Mouse (Mus musculus) midbrain, embryonic 15.5 days (tissue): ENCODE results near the gene T. TPM values are rescaled to one million over a fixed set of nuclear protein-coding genes. Genes with fewer than 3 reads are reported as not detected.

Experiments used
- ATAC-seq: fragments of 200-750 bp; cut with Nextera tagmentation; replicated peaks from 2 replicates; pipeline ENCODE4 v1.8.0; 2017; ENCODE audit warnings: moderate TSS enrichment
- H3K27ac ChIP-seq: fragments of 300-500 bp; sonication (generic); 2 replicates; pipeline ENCODE4 v1.5.1; 2015; ENCODE audit warnings: mild to moderate bottlenecking, inconsistent platforms
- H3K27me3 ChIP-seq: fragments of 300-500 bp; sonication (generic); replicated peaks from 2 replicates; pipeline ENCODE4 v1.6.1; 2015; ENCODE audit warnings: inconsistent platforms
- H3K36me3 ChIP-seq: fragments of 300-500 bp; sonication (generic); replicated peaks from 2 replicates; pipeline ENCODE4 v1.6.1; 2015; ENCODE audit warnings: inconsistent platforms
- H3K4me1 ChIP-seq: fragments of 300-500 bp; sonication (generic); 2 replicates; pipeline ENCODE4 v1.6.1; 2015; ENCODE audit warnings: inconsistent platforms
- H3K4me2 ChIP-seq: fragments of 300-500 bp; sonication (generic); 2 replicates; pipeline ENCODE4 v1.6.1; 2015; ENCODE audit warnings: inconsistent platforms, mild to moderate bottlenecking, moderate library complexity
- H3K4me3 ChIP-seq: fragments of 300-500 bp; sonication (generic); 2 replicates; pipeline ENCODE4 v1.5.1; 2015; ENCODE audit warnings: mild to moderate bottlenecking, inconsistent platforms
- H3K9ac ChIP-seq: fragments of 300-500 bp; sonication (generic); 2 replicates; pipeline ENCODE4 v1.6.1; 2015; ENCODE audit warnings: mild to moderate bottlenecking, inconsistent platforms
- H3K9me3 ChIP-seq: fragments of 300-500 bp; sonication (generic); 2 replicates; pipeline ENCODE4 v1.6.1; 2016; ENCODE audit warnings: inconsistent platforms
- WGBS: fragments of 180-500 bp; shearing (Covaris S2); methylation state at CpG from one replicate; pipeline ENCODE4 v1.1.7; 2015; ENCODE audit warnings: mixed read lengths; 5-methylcytosine and 5-hydroxymethylcytosine counted together
- polyA plus RNA-seq: library from polyadenylated mRNA; unstranded; fragments of >200 nt; fragmentation: Nextera tagmentation; extraction: Ambion mirVana; gene quantifications from 2 replicates; pipeline ENCODE4 v1.2.1, GENCODE M21; 2015

The T gene
- polyA plus RNA-seq, 1 experiment from 2014 or later, result 0.61 TPM

DNA sequence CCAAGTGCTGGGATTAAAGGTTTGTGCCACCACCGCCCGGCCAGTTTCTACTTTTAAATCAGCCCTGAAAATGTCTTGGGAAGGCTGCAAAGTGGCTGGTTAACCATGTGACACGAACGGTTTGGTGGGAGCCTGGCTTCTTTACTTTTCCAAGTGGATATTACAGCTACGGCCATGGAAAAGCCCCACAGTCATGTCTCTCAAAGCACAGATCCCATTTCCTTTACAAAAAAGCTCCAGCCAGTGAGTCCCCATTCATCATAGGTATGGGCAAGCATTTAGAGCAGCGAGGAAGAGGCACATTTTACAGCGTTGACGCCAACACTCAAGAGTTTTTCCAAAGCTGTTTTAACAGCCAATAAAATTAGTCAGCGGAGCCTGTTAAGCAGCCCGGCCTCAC is 47.6 kb downstream of the T start:
- H3K27me3 ChIP-seq, result no peaks in the 10 kb centered on the region
- H3K4me2 ChIP-seq, result no peak overlapping the region
- H3K9ac ChIP-seq, result no peak overlapping the region
- H3K4me3 ChIP-seq, result no peak overlapping the region
- ATAC-seq, result no peak
- H3K27ac ChIP-seq, result no peak overlapping the region
- no peaks in the 10 kb centered on the region for H3K4me1 ChIP-seq
- H3K36me3 ChIP-seq, result no peaks in the 10 kb centered on the region
- no peaks in the 10 kb centered on the region for H3K9me3 ChIP-seq
- WGBS, result 87% methylated on average over 10 of the region's 10 CpGs

- no peaks in the 10 kb centered on the region for H3K9me3 ChIP-seq
- ATAC-seq, result no peak
- H3K27me3 ChIP-seq, result no peaks in the 10 kb centered on the region
- H3K4me2 ChIP-seq, result no peak overlapping the region
- no peaks in the 10 kb centered on the region for H3K36me3 ChIP-seq
- 84% methylated on average over 7 of the region's 7 CpGs for WGBS
- no peak overlapping the region for H3K27ac ChIP-seq
- H3K9ac ChIP-seq, result no peak overlapping the region
- no peak overlapping the region for H3K4me3 ChIP-seq
- no peaks in the 10 kb centered on the region for H3K4me1 ChIP-seq
These were observed 48.7 kb downstream of the T start for GRCm38 (mm10) chr17:8482876-8483275.

GRCm38 (mm10) chr17:8484246-8484645 is 50.0 kb downstream of the T start:
- ATAC-seq, result no peak
- Histone ChIP-seq H3K4me3 (no peak overlapping the region), H3K27me3 (no peaks in the 10 kb centered on the region), H3K9me3 (no peaks in the 10 kb centered on the region), H3K4me2 (no peak overlapping the region), H3K4me1 (no peaks in the 10 kb centered on the region), H3K9ac (no peak overlapping the region), H3K27ac (no peak overlapping the region), H3K36me3 (no peaks in the 10 kb centered on the region)
- WGBS, result 70% methylated on average over 3 of the region's 3 CpGs

GRCm38 (mm10) chr17:8485146-8485545 is 50.9 kb downstream of the T start:
- H3K4me3 ChIP-seq, result no peak overlapping the region
- no peaks in the 10 kb centered on the region for H3K4me1 ChIP-seq
- no peaks in the 10 kb centered on the region for H3K36me3 ChIP-seq
- no peak for ATAC-seq
- no peak overlapping the region for H3K4me2 ChIP-seq
- H3K9me3 ChIP-seq, result no peaks in the 10 kb centered on the region
- no peak overlapping the region for H3K27ac ChIP-seq
- H3K27me3 ChIP-seq, result no peaks in the 10 kb centered on the region
- no peak overlapping the region for H3K9ac ChIP-seq

- 59% methylated on average over 12 of the region's 12 CpGs for WGBS
- Histone ChIP-seq H3K9ac (no peak overlapping the region), H3K9me3 (no peaks in the 10 kb centered on the region), H3K27ac (no peak overlapping the region), H3K4me3 (no peak overlapping the region), H3K27me3 (no peaks in the 10 kb centered on the region), H3K4me1 (no peaks in the 10 kb centered on the region), H3K36me3 (no peaks in the 10 kb centered on the region), H3K4me2 (no peak overlapping the region)
- no peak for ATAC-seq
These were observed 53.6 kb downstream of the T start for GRCm38 (mm10) chr17:8487824-8488223.

DNA sequence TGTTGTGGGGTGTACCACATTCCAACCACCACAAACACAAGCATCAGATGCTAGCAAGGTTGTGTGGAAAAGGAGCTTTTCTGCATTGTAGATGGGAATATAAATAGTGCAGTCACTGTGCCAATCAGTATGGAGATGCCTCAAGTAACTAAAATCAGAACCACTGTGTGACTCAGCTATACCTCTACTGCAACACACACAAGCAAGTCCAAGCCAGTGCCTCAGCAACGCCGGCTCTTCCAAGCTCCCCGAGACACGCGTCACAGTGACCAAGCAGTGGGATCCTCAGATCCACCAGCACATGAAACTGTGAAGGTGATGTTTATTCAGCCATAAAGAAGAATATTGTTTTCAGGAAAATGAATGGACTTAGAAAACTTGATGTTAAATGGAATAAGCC is 56.7 kb downstream of the T start:
- 84% methylated on average over 5 of the region's 5 CpGs for WGBS
- Histone ChIP-seq H3K4me2 (no peak overlapping the region), H3K4me3 (no peak overlapping the region), H3K9ac (no peak overlapping the region), H3K36me3 (no peaks in the 10 kb centered on the region), H3K4me1 (no peaks in the 10 kb centered on the region), H3K9me3 (no peaks in the 10 kb centered on the region), H3K27me3 (no peaks in the 10 kb centered on the region), H3K27ac (no peak overlapping the region)
- ATAC-seq, result no peak

Other genes starting within 250 kb of the T start
- not detected in 2 replicates for gene Ccr6, start 198.4 kb upstream of the T start, polyA plus RNA-seq
- gene Mpc1, start 151.5 kb upstream of the T start, polyA plus RNA-seq, result 263 and 274 TPM in 2 replicates
- gene Sft2d1, start 123.3 kb upstream of the T start, polyA plus RNA-seq, result 191 and 200 TPM in 2 replicates
- 19.1 and 19.9 TPM in 2 replicates for gene Prr18, start 97.0 kb upstream of the T start, polyA plus RNA-seq
- 0.64 and 0.97 TPM in 2 replicates for gene T2, start 78.4 kb upstream of the T start, polyA plus RNA-seq
- 14.9 and 17.3 TPM in 2 replicates for gene Pde10a, start 90.9 kb downstream of the T start, polyA plus RNA-seq
- not detected in 2 replicates for gene Gm17087, start 132.5 kb downstream of the T start, polyA plus RNA-seq